Mouse (Mus musculus) frontal cortex, adult 2 months (tissue): Measurements from ENCODE around the gene H60b. TPM values are rescaled to one million over a fixed set of nuclear protein-coding genes. Genes with fewer than 3 reads are reported as not detected.
A peak's percentile ranks its signal among the peaks of the same experiment; 100 is the strongest.
"Not testable (repeated sequence)": the region's sequence is repeated elsewhere in the genome, so short reads cannot be mapped to it uniquely, and the experiment has no call there.

Experiments used
- DNase-seq, 2 experiments: peaks; one replicate each; pipeline ENCODE4 v3.0.0; 2022; ENCODE audit warnings: low spot score in 1 of 2; ENCODE audit errors: extremely low spot score in 1 of 2
- polyA plus RNA-seq: library from polyadenylated mRNA; depleted of rRNA; stranded (reverse); fragments of >200 nt; gene quantifications from 2 replicates; pipeline ENCODE4 v1.2.3, GENCODE M21; 2012

The H60b gene
- polyA plus RNA-seq, 1 experiment, result 0.22 TPM

- DNase-seq, result not testable (repeated sequence)
These were observed 112.7 kb downstream of the H60b start for GRCm38 (mm10) chr10:22270879-22271786.

- not testable (repeated sequence) for DNase-seq
These were observed 114.7 kb downstream of the H60b start for GRCm38 (mm10) chr10:22272914-22273683.

- no peak for DNase-seq
These were observed 115.4 kb downstream of the H60b start for GRCm38 (mm10) chr10:22273684-22274305.

- DNase-seq, result no peak
These were observed 116.2 kb downstream of the H60b start for GRCm38 (mm10) chr10:22274445-22275057.

- not testable (repeated sequence) for DNase-seq
These were observed 120.1 kb downstream of the H60b start for GRCm38 (mm10) chr10:22278468-22278867.

GRCm38 (mm10) chr10:22282816-22283215 lies 124.4 kb downstream of the H60b start:
- no peak for DNase-seq

- DNase-seq, result no peak
These were observed 137.3 kb downstream of the H60b start for GRCm38 (mm10) chr10:22295676-22296075.

GRCm38 (mm10) chr10:22297033-22297762 lies 138.8 kb downstream of the H60b start:
- DNase-seq, result no peak

GRCm38 (mm10) chr10:22297766-22298461 lies 139.5 kb downstream of the H60b start:
- no peak for DNase-seq

GRCm38 (mm10) chr10:22299324-22299723 lies 140.9 kb downstream of the H60b start:
- DNase-seq, result no peak

- no peak for DNase-seq
These were observed 143.3 kb downstream of the H60b start for GRCm38 (mm10) chr10:22301641-22302040.

- DNase-seq, result no peak
These were observed 144.1 kb downstream of the H60b start for GRCm38 (mm10) chr10:22302344-22303057.

- DNase-seq, result no peak
These were observed 145.3 kb downstream of the H60b start for GRCm38 (mm10) chr10:22303736-22304135.

GRCm38 (mm10) chr10:22305801-22306200 lies 147.4 kb downstream of the H60b start:
- DNase-seq, result no peak

- no peak for DNase-seq
These were observed 148.1 kb downstream of the H60b start for GRCm38 (mm10) chr10:22306452-22306851.

GRCm38 (mm10) chr10:22308221-22308620 lies 149.8 kb downstream of the H60b start:
- no peak for DNase-seq

- peak in 1 of 2 experiments; percentile 14 for DNase-seq
These were observed 164.5 kb downstream of the H60b start for GRCm38 (mm10) chr10:22322858-22323257.
